Mouse (Mus musculus): ENCODE results near the gene Vmn1r25.

- TF ChIP-seq CTCF (IDR thresholded peaks at IDR 0.05; ENCODE audit: low read depth, low read length) (no peak), EP300 (IDR thresholded peaks at IDR 0.05; ENCODE audit: insufficient read depth, low read depth, low read length) (no peak)
Observed at GRCm38 (mm10) chr6:57980710-57981109, at the start of gene Vmn1r25.

All from ES-Bruce4 (cell line).